11 mouse cellular contexts compared by ENCODE assay signal in genomic region chr6:39005945-39006572, GRCm38 (mm10).
A peak's percentile ranks its signal among the peaks of the same experiment; 100 is the strongest.
DNase-seq lines count a peak whose midpoint lies in the region; ATAC-seq and TF ChIP-seq lines count a peak whose summit lies in the region.
"Had no signal": no experiment of that assay in that cellular context is flagged by ENCODE, and none has a peak within 500 bp of the region (broad histone marks: within the 10 kb centered on the region; RNA-seq: fewer than 3 reads in every experiment).

No protein-coding gene starts in this region.

- H3K9ac ChIP-seq in hindbrain, embryonic 15.5 days = no peak overlapping the region
- H3K9ac ChIP-seq in limb, embryonic 13.5 days = no peak overlapping the region
- no peak overlapping the region for H3K9ac ChIP-seq in intestine, embryonic 15.5 days

- peaks cover 25% of the 10 kb centered on the region for H3K4me1 ChIP-seq in hindbrain, embryonic 15.5 days (replicated peaks)
- peaks cover 52% of the 10 kb centered on the region for H3K4me1 ChIP-seq in limb, embryonic 13.5 days
- 0 out of 2 replicates have a peak, but pooled peaks cover 10% of the 10 kb centered on the region for H3K4me1 ChIP-seq in intestine, embryonic 15.5 days (replicated peaks)

- peak; percentile 25 to 29 for DNase-seq in left cerebral cortex, adult 9 months (ENCODE audit: low spot score in 2 of 2)
- no peak for DNase-seq in left cerebral cortex, adult 18-20 months (ENCODE audit: low spot score in 2 of 2)
- peak; percentile 25 to 60 for DNase-seq in right cerebral cortex, postnatal 36 days (ENCODE audit: low spot score in 2 of 2)
- DNase-seq in gastrocnemius, adult 2 months = no peak
- no peak for DNase-seq in cerebellum, postnatal 25 days
- DNase-seq: gastrocnemius, postnatal 36 days; heart, postnatal 36 days; lung, adult 2 months had no signal

- no peak overlapping the region for H3K4me3 ChIP-seq in hindbrain, embryonic 15.5 days
- no peak overlapping the region for H3K4me3 ChIP-seq in limb, embryonic 13.5 days
- no peak overlapping the region for H3K4me3 ChIP-seq in intestine, embryonic 15.5 days (replicated peaks)
- H3K4me3 ChIP-seq in gastrocnemius, adult 2 months = no peak overlapping the region

- H3K36me3 ChIP-seq in hindbrain, embryonic 15.5 days = no peaks in the 10 kb centered on the region
- no peaks in the 10 kb centered on the region for H3K36me3 ChIP-seq in limb, embryonic 13.5 days
- H3K36me3 ChIP-seq in intestine, embryonic 15.5 days = no peaks in the 10 kb centered on the region

- TF ChIP-seq CTCF in gastrocnemius, adult 2 months (IDR thresholded peaks at IDR 0.05) = no peak

- ATAC-seq in hindbrain, embryonic 15.5 days (ENCODE audit: low FRiP score, low read depth) = peak; percentile 62; the same call in 1 of the 2 replicates
- no peak for ATAC-seq in limb, embryonic 13.5 days (ENCODE audit: low FRiP score, low read depth)
- ATAC-seq in intestine, embryonic 15.5 days = no peak

- peak overlapping the region; percentile 76 for H3K27ac ChIP-seq in hindbrain, embryonic 15.5 days (replicated peaks)
- H3K27ac ChIP-seq in limb, embryonic 13.5 days = no peak overlapping the region
- H3K27ac ChIP-seq in intestine, embryonic 15.5 days = no peak overlapping the region
- H3K27ac ChIP-seq in gastrocnemius, adult 2 months = no peak overlapping the region

- H3K9me3 ChIP-seq in hindbrain, embryonic 15.5 days = no peaks in the 10 kb centered on the region
- no peaks in the 10 kb centered on the region for H3K9me3 ChIP-seq in limb, embryonic 13.5 days
- H3K9me3 ChIP-seq in intestine, embryonic 15.5 days = no peaks in the 10 kb centered on the region

- peak overlapping the region; percentile 11; the same call in 1 of the 2 replicates for H3K4me2 ChIP-seq in hindbrain, embryonic 15.5 days
- H3K4me2 ChIP-seq in limb, embryonic 13.5 days (replicated peaks) = 0 out of 2 replicates have a peak overlapping the region, but pooled peaks have one; percentile 19
- H3K4me2 ChIP-seq in intestine, embryonic 15.5 days (replicated peaks) = no peak overlapping the region

- intact Hi-C loops in gastrocnemius, adult 2 months (cut with DNase I) = no loop called here

- no peaks in the 10 kb centered on the region for H3K27me3 ChIP-seq in hindbrain, embryonic 15.5 days
- no peaks in the 10 kb centered on the region for H3K27me3 ChIP-seq in limb, embryonic 13.5 days
- no peaks in the 10 kb centered on the region for H3K27me3 ChIP-seq in intestine, embryonic 15.5 days (replicated peaks)

- 24% methylated on average over 5 of the region's 5 CpGs for WGBS in hindbrain, embryonic 15.5 days
- 62% methylated on average over 5 of the region's 5 CpGs for WGBS in limb, embryonic 13.5 days
- WGBS in intestine, embryonic 15.5 days = 81% methylated on average over 5 of the region's 5 CpGs

Comparison
In these comparisons a context has a peak if more than half of its experiments do, and no peak if none do; other contexts are left out.
1. DNase-seq: peak in left cerebral cortex, adult 9 months (2 of 2) and right cerebral cortex, postnatal 36 days (2 of 2); none in left cerebral cortex, adult 18-20 months (0 of 2), gastrocnemius, adult 2 months (single experiment) and cerebellum, postnatal 25 days (0 of 2).